Mouse (Mus musculus) c-Kit-positive CD71-positive TER-119-positive erythroid progenitor cells, embryonic 14.5 days (primary cell): Measurements from ENCODE around the gene Hes7.
"Not testable (repeated sequence)": the region's sequence is repeated elsewhere in the genome, so short reads cannot be mapped to it uniquely, and the experiment has no call there.

Source experiments
- DNase-seq: peaks from one replicate; pipeline ENCODE4 v3.0.0-alpha.2; 2013; ENCODE audit warnings: low spot score

Gene Hes7

GRCm38 (mm10) chr11:69088103-69088855 is 31.9 kb upstream of the Hes7 start, which contains the start of gene Vamp2:
Gene Vamp2, plus strand, starts transcription at chr11:69088490.
- no peak for DNase-seq

- peak; percentile 71 for DNase-seq
Measured at GRCm38 (mm10) chr11:69088856-69089615, 31.2 kb upstream of the Hes7 start.

- no peak for DNase-seq
Measured at GRCm38 (mm10) chr11:69089616-69090290, 30.5 kb upstream of the Hes7 start.

- DNase-seq = no peak
Measured at GRCm38 (mm10) chr11:69090367-69090766, 29.8 kb upstream of the Hes7 start.

GRCm38 (mm10) chr11:69091566-69092385 is 28.4 kb upstream of the Hes7 start:
- DNase-seq = no peak

GRCm38 (mm10) chr11:69092386-69092751 is 27.8 kb upstream of the Hes7 start:
- DNase-seq = peak; percentile 82

GRCm38 (mm10) chr11:69092871-69093270 is 27.3 kb upstream of the Hes7 start:
- no peak for DNase-seq

GRCm38 (mm10) chr11:69093856-69094255 is 26.3 kb upstream of the Hes7 start:
- DNase-seq = not testable (repeated sequence)

- peak; percentile 99 for DNase-seq
Measured at GRCm38 (mm10) chr11:69094697-69095429, 25.3 kb upstream of the Hes7 start, which contains the start of gene Per1. Gene Per1, plus strand, starts transcription at chr11:69095217.

GRCm38 (mm10) chr11:69095511-69096231 is 24.5 kb upstream of the Hes7 start:
- no peak for DNase-seq

- DNase-seq = no peak
Measured at GRCm38 (mm10) chr11:69096360-69096986, 23.7 kb upstream of the Hes7 start.

- DNase-seq = peak; percentile 93
Measured at GRCm38 (mm10) chr11:69096987-69097900, 23.0 kb upstream of the Hes7 start.

- no peak for DNase-seq
Measured at GRCm38 (mm10) chr11:69098039-69098761, 22.0 kb upstream of the Hes7 start.

- DNase-seq = peak; percentile 95
Measured at GRCm38 (mm10) chr11:69098762-69099091, 21.5 kb upstream of the Hes7 start.

- no peak for DNase-seq
Measured at GRCm38 (mm10) chr11:69099177-69099914, 20.9 kb upstream of the Hes7 start.

GRCm38 (mm10) chr11:69099915-69100345 is 20.3 kb upstream of the Hes7 start:
- DNase-seq = peak; percentile 75

- no peak for DNase-seq
Measured at GRCm38 (mm10) chr11:69100639-69101360, 19.4 kb upstream of the Hes7 start.
